Mouse (Mus musculus) limb, embryonic 13.5 days (tissue): Measurements from ENCODE around the gene Arg1. TPM values are rescaled to one million over a fixed set of nuclear protein-coding genes. Genes with fewer than 3 reads are reported as not detected.

Experiments
- ATAC-seq: fragments of 200-750 bp; cut with Nextera tagmentation; 2 replicates; pipeline ENCODE4 v1.8.0; 2017; ENCODE audit warnings: low read depth, moderate number of reproducible peaks, moderate TSS enrichment; ENCODE audit not compliant: low FRiP score
- H3K27ac ChIP-seq: fragments of 300-500 bp; sonication (generic); 2 replicates; pipeline ENCODE4 v1.5.1; 2015; ENCODE audit warnings: inconsistent platforms, mild to moderate bottlenecking, moderate library complexity
- H3K27me3 ChIP-seq: fragments of 300-500 bp; sonication (generic); 2 replicates; pipeline ENCODE4 v1.6.1; 2015; ENCODE audit warnings: mild to moderate bottlenecking, inconsistent platforms
- H3K36me3 ChIP-seq: fragments of 300-500 bp; sonication (generic); 2 replicates; pipeline ENCODE4 v1.6.1; 2015; ENCODE audit warnings: inconsistent platforms, mild to moderate bottlenecking, moderate library complexity
- H3K4me1 ChIP-seq: fragments of 300-500 bp; sonication (generic); 2 replicates; pipeline ENCODE4 v1.6.1; 2015; ENCODE audit warnings: inconsistent platforms
- H3K4me2 ChIP-seq: fragments of 300-500 bp; sonication (generic); replicated peaks from 2 replicates; pipeline ENCODE4 v1.6.1; 2015; ENCODE audit warnings: inconsistent platforms, mild to moderate bottlenecking, moderate library complexity
- H3K4me3 ChIP-seq: fragments of 300-500 bp; sonication (generic); 2 replicates; pipeline ENCODE4 v1.5.1; 2015; ENCODE audit warnings: moderate library complexity, mild to moderate bottlenecking, inconsistent platforms
- H3K9ac ChIP-seq: fragments of 300-500 bp; sonication (generic); 2 replicates; pipeline ENCODE4 v1.6.1; 2015; ENCODE audit warnings: mild to moderate bottlenecking, inconsistent platforms
- H3K9me3 ChIP-seq: fragments of 300-500 bp; sonication (generic); 2 replicates; pipeline ENCODE4 v1.6.1; 2016; ENCODE audit warnings: inconsistent platforms
- WGBS: fragments of 180-500 bp; shearing (Covaris S2); methylation state at CpG from one replicate; pipeline ENCODE4 v1.1.7; 2015; 5-methylcytosine and 5-hydroxymethylcytosine counted together
- polyA plus RNA-seq: library from polyadenylated mRNA; unstranded; fragments of >200 nt; fragmentation: Nextera tagmentation; extraction: Ambion mirVana; gene quantifications from 2 replicates; pipeline ENCODE4 v1.2.1, GENCODE M21; 2015

Gene Arg1
- polyA plus RNA-seq, 1 experiment from 2014 or later = 3.9 TPM

GRCm38 (mm10) chr10:24951575-24951974 lies 24.3 kb upstream of the Arg1 start:
- no peak overlapping the region for H3K4me3 ChIP-seq

DNA sequence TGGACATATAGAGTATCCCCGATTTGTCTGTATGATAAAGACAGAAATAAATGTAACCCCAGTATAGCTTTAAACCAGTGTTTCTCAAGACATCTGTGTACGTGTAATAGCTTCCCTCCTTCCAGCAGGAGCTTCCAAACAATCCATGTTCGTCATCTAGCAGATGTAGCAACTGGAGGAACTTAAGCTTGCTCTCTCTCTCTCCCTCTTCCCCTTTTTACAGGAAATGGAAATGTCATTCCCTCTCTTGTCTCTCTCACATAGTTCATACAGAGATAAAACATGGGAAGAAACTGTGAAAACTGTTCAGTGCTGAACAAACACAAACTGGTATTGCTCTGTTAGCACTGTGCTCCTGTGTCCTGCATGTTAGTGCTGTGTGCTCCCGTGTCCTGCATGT lies 22.9 kb upstream of the Arg1 start:
- 74% methylated on average over 4 of the region's 4 CpGs for WGBS
- Histone ChIP-seq H3K27ac (no peak overlapping the region), H3K36me3 (no peaks in the 10 kb centered on the region), H3K4me2 (no peak overlapping the region), H3K4me1 (peaks cover 7% of the 10 kb centered on the region), H3K4me3 (no peak overlapping the region), H3K9ac (no peak overlapping the region), H3K9me3 (no peaks in the 10 kb centered on the region), H3K27me3 (no peaks in the 10 kb centered on the region)
- ATAC-seq = no peak

More at GRCm38 (mm10) chr10:24951575-24951974, 24.3 kb upstream of the Arg1 start:
- Histone ChIP-seq H3K36me3 (no peaks in the 10 kb centered on the region), H3K9ac (no peak overlapping the region), H3K4me2 (no peak overlapping the region), H3K27me3 (no peaks in the 10 kb centered on the region), H3K9me3 (no peaks in the 10 kb centered on the region), H3K4me1 (peaks cover 7% of the 10 kb centered on the region), H3K27ac (no peak overlapping the region)
- WGBS = 80% methylated on average over 8 of the region's 8 CpGs
- no peak for ATAC-seq

DNA sequence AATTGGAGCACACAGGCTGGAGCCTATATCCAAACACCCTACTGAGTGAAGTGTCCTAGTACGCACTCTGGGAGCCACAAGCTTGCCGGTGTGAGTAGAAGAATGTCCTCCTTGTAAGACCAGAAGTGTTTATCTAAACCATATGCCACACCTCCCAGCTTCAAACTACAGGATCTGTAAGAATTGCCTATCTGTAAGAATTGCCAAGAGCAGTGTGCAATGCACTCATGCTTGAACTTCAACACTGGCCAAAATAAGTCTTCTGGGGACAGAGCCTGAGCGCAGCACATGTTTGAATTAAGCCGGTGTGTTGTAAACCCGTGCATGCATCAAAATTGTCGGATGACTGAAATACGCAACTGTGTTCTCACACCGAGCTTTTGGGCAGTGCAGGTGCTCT lies 21.0 kb upstream of the Arg1 start:
- WGBS = 52% methylated on average over 8 of the region's 8 CpGs
- H3K4me2 ChIP-seq = no peak overlapping the region
- H3K4me1 ChIP-seq = peaks cover 7% of the 10 kb centered on the region
- H3K4me3 ChIP-seq = no peak overlapping the region
- no peaks in the 10 kb centered on the region for H3K36me3 ChIP-seq
- no peak overlapping the region for H3K9ac ChIP-seq
- ATAC-seq = no peak
- no peaks in the 10 kb centered on the region for H3K27me3 ChIP-seq
- H3K9me3 ChIP-seq = no peaks in the 10 kb centered on the region
- H3K27ac ChIP-seq = no peak overlapping the region

- Histone ChIP-seq H3K27ac (no peak overlapping the region), H3K27me3 (no peaks in the 10 kb centered on the region), H3K9ac (no peak overlapping the region), H3K9me3 (no peaks in the 10 kb centered on the region), H3K4me2 (no peak overlapping the region), H3K4me3 (no peak overlapping the region), H3K4me1 (peaks cover 7% of the 10 kb centered on the region), H3K36me3 (no peaks in the 10 kb centered on the region)
- no peak for ATAC-seq
- 79% methylated on average over 3 of the region's 3 CpGs for WGBS
Measured at GRCm38 (mm10) chr10:24947871-24948270, 20.6 kb upstream of the Arg1 start.

GRCm38 (mm10) chr10:24930143-24930542 lies 2.9 kb upstream of the Arg1 start:
- 87% methylated on average over 6 of the region's 6 CpGs for WGBS
- no peak for ATAC-seq
- no peaks in the 10 kb centered on the region for H3K36me3 ChIP-seq
- H3K27me3 ChIP-seq = no peaks in the 10 kb centered on the region
- no peak overlapping the region for H3K4me3 ChIP-seq
- no peak overlapping the region for H3K9ac ChIP-seq
- no peaks in the 10 kb centered on the region for H3K9me3 ChIP-seq
- no peak overlapping the region for H3K4me2 ChIP-seq
- H3K27ac ChIP-seq = no peak overlapping the region
- H3K4me1 ChIP-seq = peaks cover 24% of the 10 kb centered on the region

DNA sequence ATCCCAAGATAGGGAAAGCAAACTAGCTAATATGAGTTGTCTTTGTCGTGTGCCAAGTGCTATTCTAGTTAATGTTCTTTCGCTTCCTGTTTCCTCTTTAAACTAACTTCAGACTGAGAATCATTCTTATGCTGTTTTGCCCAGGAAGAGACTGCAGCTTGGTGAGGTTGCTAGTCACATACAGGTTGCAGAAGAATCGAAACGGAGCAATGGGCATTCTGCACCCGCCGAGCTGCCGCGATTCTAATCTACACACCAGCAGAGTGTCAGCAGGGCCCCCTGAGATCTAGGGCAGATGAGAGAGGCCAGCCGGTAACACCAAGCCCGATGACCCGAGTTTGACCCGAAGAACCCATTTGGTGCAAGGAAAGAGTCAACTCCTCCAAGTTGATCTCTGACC lies 788 bp upstream of the Arg1 start:
- Histone ChIP-seq H3K9ac (no peak overlapping the region), H3K4me1 (peaks cover 24% of the 10 kb centered on the region), H3K9me3 (no peaks in the 10 kb centered on the region), H3K4me3 (no peak overlapping the region), H3K4me2 (peak overlapping the region; percentile 23), H3K27ac (no peak overlapping the region), H3K27me3 (no peaks in the 10 kb centered on the region), H3K36me3 (no peaks in the 10 kb centered on the region)
- 13% methylated on average over 12 of the region's 12 CpGs for WGBS
- no peak for ATAC-seq

- peak; percentile 48 for ATAC-seq
- WGBS = 14% methylated on average over 10 of the region's 10 CpGs
- Histone ChIP-seq H3K4me2 (peak overlapping the region; percentile 54), H3K36me3 (no peaks in the 10 kb centered on the region), H3K4me3 (no peak overlapping the region), H3K27ac (peak overlapping the region; percentile 56; the same call in 1 of the 2 replicates), H3K27me3 (no peaks in the 10 kb centered on the region), H3K4me1 (peaks cover 24% of the 10 kb centered on the region), H3K9ac (no peak overlapping the region), H3K9me3 (no peaks in the 10 kb centered on the region)
Measured at GRCm38 (mm10) chr10:24926380-24926779, 904 bp downstream of the Arg1 start.

GRCm38 (mm10) chr10:24924296-24924695 lies 3.0 kb downstream of the Arg1 start:
- peaks cover 20% of the 10 kb centered on the region for H3K4me1 ChIP-seq
- H3K9me3 ChIP-seq = no peaks in the 10 kb centered on the region
- H3K27me3 ChIP-seq = no peaks in the 10 kb centered on the region
- no peak overlapping the region for H3K4me2 ChIP-seq
- ATAC-seq = no peak
- no peak overlapping the region for H3K4me3 ChIP-seq
- no peak overlapping the region for H3K27ac ChIP-seq
- WGBS = 72% methylated on average over 3 of the region's 3 CpGs
- no peak overlapping the region for H3K9ac ChIP-seq
- no peaks in the 10 kb centered on the region for H3K36me3 ChIP-seq

DNA sequence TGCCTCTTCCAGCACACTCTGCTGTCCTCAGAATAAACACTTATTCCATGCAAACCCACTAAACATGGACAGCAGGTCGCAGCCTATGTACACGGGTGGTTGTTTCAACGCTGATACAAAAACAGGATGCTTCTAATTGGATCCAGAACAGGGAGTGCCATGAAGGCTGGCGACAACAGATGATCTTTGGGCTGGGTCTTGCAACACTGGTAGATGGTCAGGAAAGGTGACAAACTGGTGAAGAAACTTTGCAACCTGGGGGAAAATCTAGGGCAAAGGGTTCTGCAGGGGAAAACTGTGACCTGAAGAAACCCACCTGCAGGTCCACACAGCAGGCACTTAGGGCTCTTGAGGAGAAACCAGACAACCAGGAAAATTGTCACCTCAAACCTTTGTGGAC lies 4.3 kb downstream of the Arg1 start:
- Histone ChIP-seq H3K27ac (no peak overlapping the region), H3K9me3 (no peaks in the 10 kb centered on the region), H3K4me1 (peaks cover 17% of the 10 kb centered on the region), H3K4me2 (no peak overlapping the region), H3K9ac (no peak overlapping the region), H3K4me3 (no peak overlapping the region), H3K36me3 (no peaks in the 10 kb centered on the region; the same call in 1 of the 2 replicates), H3K27me3 (no peaks in the 10 kb centered on the region)
- WGBS = 27% methylated on average over 4 of the region's 4 CpGs
- no peak for ATAC-seq

GRCm38 (mm10) chr10:24915486-24915885 lies 11.8 kb downstream of the Arg1 start:
- H3K36me3 ChIP-seq = peaks cover 45% of the 10 kb centered on the region
- WGBS = 69% methylated on average over 6 of the region's 6 CpGs
- H3K4me1 ChIP-seq = peaks cover 10% of the 10 kb centered on the region
- H3K4me3 ChIP-seq = no peak overlapping the region
- H3K27me3 ChIP-seq = no peaks in the 10 kb centered on the region
- ATAC-seq = no peak
- no peak overlapping the region for H3K27ac ChIP-seq
- no peaks in the 10 kb centered on the region for H3K9me3 ChIP-seq
- H3K4me2 ChIP-seq = no peak overlapping the region
- no peak overlapping the region for H3K9ac ChIP-seq

GRCm38 (mm10) chr10:24912576-24912975 lies 14.7 kb downstream of the Arg1 start:
- no peak overlapping the region for H3K9ac ChIP-seq
- peaks cover 74% of the 10 kb centered on the region for H3K36me3 ChIP-seq
- no peak for ATAC-seq
- 89% methylated on average over 14 of the region's 14 CpGs for WGBS
- H3K27me3 ChIP-seq = no peaks in the 10 kb centered on the region
- no peak overlapping the region for H3K27ac ChIP-seq
- no peak overlapping the region for H3K4me3 ChIP-seq
- no peaks in the 10 kb centered on the region for H3K9me3 ChIP-seq
- no peak overlapping the region for H3K4me2 ChIP-seq
- H3K4me1 ChIP-seq = peaks cover 10% of the 10 kb centered on the region

- H3K36me3 ChIP-seq = peaks cover 83% of the 10 kb centered on the region
- no peak overlapping the region for H3K27ac ChIP-seq
- peaks cover 9% of the 10 kb centered on the region for H3K4me1 ChIP-seq
- H3K4me2 ChIP-seq = no peak overlapping the region
- no peaks in the 10 kb centered on the region for H3K27me3 ChIP-seq
- 87% methylated on average over 8 of the region's 8 CpGs for WGBS
- no peak overlapping the region for H3K9ac ChIP-seq
- ATAC-seq = no peak
- no peak overlapping the region for H3K4me3 ChIP-seq
- H3K9me3 ChIP-seq = no peaks in the 10 kb centered on the region
Measured at GRCm38 (mm10) chr10:24911199-24911598, 16.1 kb downstream of the Arg1 start.

GRCm38 (mm10) chr10:24905627-24906026 lies 21.7 kb downstream of the Arg1 start:
- H3K27ac ChIP-seq = no peak overlapping the region
- no peaks in the 10 kb centered on the region for H3K4me1 ChIP-seq
- H3K9me3 ChIP-seq = no peaks in the 10 kb centered on the region
- no peak overlapping the region for H3K9ac ChIP-seq
- no peak overlapping the region for H3K4me3 ChIP-seq
- peaks cover 98% of the 10 kb centered on the region for H3K36me3 ChIP-seq
- no peaks in the 10 kb centered on the region for H3K27me3 ChIP-seq
- H3K4me2 ChIP-seq = no peak overlapping the region
- ATAC-seq = no peak
- WGBS = 97% methylated on average over 10 of the region's 10 CpGs
